Mouse (Mus musculus): Measurements from ENCODE around the gene Sf3b6. TPM values are rescaled to one million over a fixed set of nuclear protein-coding genes. Genes with fewer than 3 reads are reported as not detected.
"Not testable (repeated sequence)": the region's sequence is repeated elsewhere in the genome, so short reads cannot be mapped to it uniquely, and the experiment has no call there.

Gene Sf3b6
- polyA plus RNA-seq, 1 experiment from 2014 or later, result 258 TPM

DNA sequence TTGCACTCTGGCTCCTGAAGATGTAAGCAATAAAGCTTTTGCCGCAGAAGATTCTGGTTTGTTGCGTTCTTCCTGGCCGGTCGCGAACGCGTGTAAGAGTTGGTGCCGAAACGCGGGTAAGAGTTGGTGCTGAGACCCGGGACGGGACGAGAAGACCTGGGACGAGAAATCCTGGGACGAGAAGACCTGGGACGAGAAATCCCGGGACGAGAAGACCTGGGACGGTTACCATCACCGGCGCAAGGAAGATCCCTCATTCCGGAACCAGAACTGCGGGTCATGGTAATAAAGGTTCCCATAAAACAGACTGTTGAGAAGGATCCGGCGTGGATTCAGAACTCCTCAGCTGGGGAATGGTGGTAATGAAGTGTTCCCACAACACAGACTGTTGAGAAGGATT is 29.2 kb upstream of the Sf3b6 start:
- H3K4me1 ChIP-seq; H3K27ac ChIP-seq (replicated peaks); H3K27me3 ChIP-seq; ATAC-seq (replicated peaks); H3K4me3 ChIP-seq; H3K4me2 ChIP-seq (replicated peaks); H3K9ac ChIP-seq (replicated peaks); H3K9me3 ChIP-seq; H3K36me3 ChIP-seq: not testable (repeated sequence)
- 94% methylated on average over 25 of the region's 25 CpGs for WGBS

DNA sequence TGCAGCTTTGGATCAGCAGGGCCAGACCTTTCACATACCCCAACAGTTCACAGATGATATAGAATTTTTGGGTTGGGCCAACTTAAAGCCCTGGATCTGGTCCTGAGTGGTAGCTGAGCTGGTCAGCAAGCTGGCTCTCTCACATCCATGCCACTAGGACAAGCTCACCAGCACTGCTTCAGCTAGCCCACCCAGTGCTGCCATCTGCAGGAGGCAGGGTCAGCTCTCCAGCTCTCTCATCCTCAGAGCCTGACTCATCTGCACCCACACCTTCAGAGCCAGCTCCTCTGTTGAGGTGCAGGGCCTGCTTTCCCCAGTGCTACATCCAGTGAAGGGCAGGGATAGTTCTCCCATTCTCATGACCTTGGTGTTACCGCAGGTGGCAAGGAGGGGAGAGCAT is 23.6 kb upstream of the Sf3b6 start:
- H3K27me3 ChIP-seq, result no peaks in the 10 kb centered on the region
- no peaks in the 10 kb centered on the region for H3K4me1 ChIP-seq
- 93% methylated on average over 1 of the region's 1 CpGs for WGBS
- no peak overlapping the region for H3K9ac ChIP-seq (replicated peaks)
- H3K9me3 ChIP-seq, result no peaks in the 10 kb centered on the region
- no peak overlapping the region for H3K4me3 ChIP-seq
- H3K27ac ChIP-seq (replicated peaks), result no peak overlapping the region
- no peak overlapping the region for H3K4me2 ChIP-seq (replicated peaks)
- H3K36me3 ChIP-seq, result no peaks in the 10 kb centered on the region
- no peak for ATAC-seq (replicated peaks)

DNA sequence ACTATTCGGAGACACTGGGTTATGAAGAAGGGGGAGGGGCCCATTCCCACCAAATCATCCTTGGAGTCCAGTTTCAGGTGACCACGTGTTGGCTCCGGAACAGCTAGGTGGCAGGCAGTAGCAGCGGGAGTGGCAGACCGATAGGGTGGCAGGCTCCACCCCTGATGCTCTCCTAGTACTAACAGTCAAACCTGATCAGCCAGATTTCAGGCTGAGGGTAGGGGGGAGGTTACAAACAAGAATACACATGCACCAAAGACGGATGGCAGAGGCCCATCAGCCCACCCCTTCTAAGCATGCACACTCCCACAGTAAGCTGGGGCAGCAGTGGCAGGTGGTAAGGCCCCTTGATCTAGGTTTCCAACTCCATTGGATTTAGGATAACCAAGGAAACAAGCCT is 19.9 kb upstream of the Sf3b6 start:
- H3K9me3 ChIP-seq; H3K4me2 ChIP-seq (replicated peaks); H3K4me1 ChIP-seq; H3K9ac ChIP-seq (replicated peaks); ATAC-seq (replicated peaks); H3K27ac ChIP-seq (replicated peaks); H3K4me3 ChIP-seq; H3K27me3 ChIP-seq; H3K36me3 ChIP-seq: not testable (repeated sequence)
- WGBS, result 71% methylated on average over 6 of the region's 6 CpGs

DNA sequence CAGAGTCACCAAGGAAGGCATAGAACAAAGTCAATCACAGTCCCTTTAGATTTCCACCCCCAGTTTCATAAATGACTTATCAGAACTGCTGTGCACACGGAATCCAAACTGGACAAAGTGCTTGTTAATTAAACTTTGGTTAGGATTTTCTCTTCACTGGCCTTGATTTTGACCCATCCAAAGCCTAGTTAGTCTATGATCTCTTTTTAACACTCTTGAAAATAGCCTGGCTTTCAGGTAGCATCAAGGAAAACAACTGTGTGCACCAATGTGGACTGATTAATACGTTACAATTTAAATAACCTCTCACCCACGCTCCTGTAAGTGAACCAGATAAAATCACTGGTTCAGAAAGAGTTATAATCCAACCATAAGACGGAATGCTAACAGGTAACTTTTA is 6.3 kb upstream of the Sf3b6 start:
- H3K4me1 ChIP-seq, result no peaks in the 10 kb centered on the region
- no peaks in the 10 kb centered on the region for H3K27me3 ChIP-seq
- H3K4me3 ChIP-seq, result no peak overlapping the region
- H3K9ac ChIP-seq (replicated peaks), result no peak overlapping the region
- no peaks in the 10 kb centered on the region for H3K36me3 ChIP-seq
- no peak overlapping the region for H3K4me2 ChIP-seq (replicated peaks)
- no peaks in the 10 kb centered on the region for H3K9me3 ChIP-seq
- ATAC-seq (replicated peaks), result no peak
- no peak overlapping the region for H3K27ac ChIP-seq (replicated peaks)
- WGBS, result 84% methylated on average over 4 of the region's 4 CpGs

DNA sequence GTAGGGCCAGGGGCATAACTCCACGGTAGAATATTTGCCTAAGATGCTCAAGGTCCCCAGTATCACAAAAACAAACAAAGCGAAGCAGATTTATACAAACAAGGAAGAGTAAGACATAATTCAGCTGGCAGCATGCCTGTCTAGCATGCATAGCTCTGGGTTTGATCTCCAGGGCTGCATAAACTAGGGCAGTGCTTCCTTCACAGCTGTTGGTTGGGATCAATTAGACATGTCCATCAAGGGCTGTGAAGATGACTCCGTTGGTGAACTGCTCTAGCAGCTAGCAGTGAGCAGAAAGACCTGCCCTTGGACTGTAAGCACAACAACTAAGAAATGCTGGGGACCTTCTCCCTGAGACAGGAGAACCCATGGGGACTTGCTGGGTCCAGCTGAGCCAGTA is 5.6 kb upstream of the Sf3b6 start:
- Histone ChIP-seq H3K9ac (replicated peaks) (no peak overlapping the region), H3K4me2 (replicated peaks) (no peak overlapping the region), H3K27ac (replicated peaks) (no peak overlapping the region), H3K4me1 (peaks cover 3% of the 10 kb centered on the region; the same call in 1 of the 2 replicates), H3K9me3 (no peaks in the 10 kb centered on the region), H3K36me3 (no peaks in the 10 kb centered on the region), H3K27me3 (no peaks in the 10 kb centered on the region), H3K4me3 (no peak overlapping the region)
- 75% methylated on average over 3 of the region's 3 CpGs for WGBS
- no peak for ATAC-seq (replicated peaks)

DNA sequence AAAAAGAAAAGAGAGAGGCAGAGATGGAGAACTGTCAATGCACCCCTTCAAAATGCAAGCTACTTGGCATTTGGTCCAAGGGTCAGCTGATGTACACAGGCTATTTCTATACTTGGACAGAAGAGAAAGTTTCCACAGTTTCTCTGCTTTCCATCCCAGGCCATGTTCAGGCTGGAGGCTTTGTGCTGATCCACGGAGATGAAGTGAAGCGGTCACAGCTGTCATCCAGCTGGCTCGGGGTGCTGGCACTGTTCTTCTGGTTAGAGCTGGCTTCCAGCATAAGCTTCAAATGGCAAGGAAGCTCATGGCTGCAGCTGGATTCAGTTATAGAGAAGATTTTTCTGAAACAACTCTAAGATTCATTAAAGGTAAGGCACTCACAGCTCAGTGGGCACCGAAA is 3.7 kb upstream of the Sf3b6 start:
- WGBS, result 88% methylated on average over 4 of the region's 4 CpGs
- no peak overlapping the region for H3K4me2 ChIP-seq (replicated peaks)
- H3K9me3 ChIP-seq, result no peaks in the 10 kb centered on the region
- H3K4me1 ChIP-seq, result peaks cover 13% of the 10 kb centered on the region
- H3K4me3 ChIP-seq, result no peak overlapping the region
- no peaks in the 10 kb centered on the region for H3K36me3 ChIP-seq
- no peak for ATAC-seq (replicated peaks)
- H3K27me3 ChIP-seq, result no peaks in the 10 kb centered on the region
- no peak overlapping the region for H3K27ac ChIP-seq (replicated peaks)
- no peak overlapping the region for H3K9ac ChIP-seq (replicated peaks)

DNA sequence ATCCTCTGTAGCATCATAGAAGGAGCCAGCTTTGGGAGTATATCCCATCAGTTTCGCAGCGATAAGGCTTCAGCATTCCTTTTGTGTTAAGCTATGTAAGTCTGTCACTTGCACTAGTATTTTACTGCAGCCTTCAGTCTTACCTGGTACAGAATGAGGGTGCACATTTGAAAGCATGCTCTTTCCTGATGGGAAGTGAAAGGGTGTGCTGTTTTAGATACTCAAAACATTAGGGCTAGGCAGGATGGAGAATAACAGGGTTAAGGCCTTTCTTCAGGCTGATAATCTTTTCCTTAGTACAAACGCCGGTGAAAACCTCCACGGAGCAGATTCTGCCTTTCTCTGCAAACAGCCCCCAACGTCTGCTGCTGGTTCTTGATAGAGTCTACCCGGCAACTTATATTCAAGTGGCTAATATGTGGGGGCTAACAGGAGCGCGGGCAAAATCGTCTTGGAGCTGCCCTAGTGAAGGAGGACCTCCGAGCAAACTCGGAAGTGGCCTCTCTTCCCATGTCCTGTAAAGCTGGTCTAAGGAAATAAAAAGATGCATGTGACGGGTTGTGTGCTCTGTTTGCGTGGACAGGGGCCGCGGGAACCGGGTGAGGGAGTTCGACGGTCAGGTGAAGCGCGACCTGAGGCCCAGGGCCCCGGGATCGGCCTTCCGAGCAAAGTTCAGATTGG is 524 bp upstream of the Sf3b6 start:
- Histone ChIP-seq H3K36me3 (peaks cover 12% of the 10 kb centered on the region), H3K27me3 (no peaks in the 10 kb centered on the region), H3K9me3 (no peaks in the 10 kb centered on the region), H3K27ac (replicated peaks) (peak overlapping the region; percentile 90), H3K4me1 (peaks cover 25% of the 10 kb centered on the region), H3K4me3 (peak overlapping the region; percentile 71), H3K4me2 (replicated peaks) (peak overlapping the region; percentile 82), H3K9ac (replicated peaks) (peak overlapping the region; percentile 84)
- peak; percentile 83 for ATAC-seq (replicated peaks)
- WGBS, result 9% methylated on average over 24 of the region's 24 CpGs

DNA sequence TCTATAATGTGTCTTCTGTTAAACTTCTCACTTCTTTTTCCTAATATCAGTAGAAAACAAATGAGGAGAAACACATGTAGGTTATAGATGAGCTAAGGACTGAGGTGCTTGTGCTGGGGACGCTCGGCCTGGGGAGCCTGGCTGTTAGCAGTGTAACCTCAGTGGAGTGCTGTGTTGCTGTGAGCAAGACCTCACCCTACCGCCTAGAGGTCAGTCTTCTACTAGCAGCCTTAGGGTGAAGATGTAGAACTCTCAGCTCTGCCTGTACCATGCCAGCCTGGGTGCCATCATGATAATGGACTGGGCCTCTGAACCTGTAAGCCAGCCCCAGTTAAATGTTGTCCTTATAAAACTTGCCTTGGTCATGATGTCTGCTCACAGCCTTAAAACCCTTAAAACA is 9.9 kb downstream of the Sf3b6 start:
- H3K9me3 ChIP-seq, result no peaks in the 10 kb centered on the region
- no peak for ATAC-seq (replicated peaks)
- no peaks in the 10 kb centered on the region for H3K4me1 ChIP-seq
- 83% methylated on average over 3 of the region's 3 CpGs for WGBS
- no peak overlapping the region for H3K27ac ChIP-seq (replicated peaks)
- H3K4me3 ChIP-seq, result no peak overlapping the region
- no peaks in the 10 kb centered on the region for H3K27me3 ChIP-seq
- no peak overlapping the region for H3K9ac ChIP-seq (replicated peaks)
- no peak overlapping the region for H3K4me2 ChIP-seq (replicated peaks)
- peaks cover 63% of the 10 kb centered on the region for H3K36me3 ChIP-seq

DNA sequence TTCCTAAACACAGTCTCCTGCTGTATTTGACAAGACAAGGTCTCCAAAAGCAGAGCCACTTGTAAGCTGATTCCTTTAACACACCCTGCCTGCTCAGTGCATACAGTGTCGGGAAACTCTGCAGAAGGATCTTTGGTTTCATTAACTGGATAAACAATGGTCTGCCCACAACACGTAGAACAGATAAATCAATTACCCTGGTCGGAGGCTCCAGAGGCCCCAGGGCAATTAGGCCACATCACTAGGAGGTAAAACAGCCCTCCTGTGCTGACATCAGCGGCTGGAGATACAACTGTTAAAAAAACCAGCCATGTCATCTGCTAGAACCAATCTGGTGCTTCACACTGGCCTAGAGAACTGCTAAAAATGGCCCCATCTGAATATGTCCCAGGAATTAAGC is 19.6 kb downstream of the Sf3b6 start:
- Histone ChIP-seq H3K4me2 (replicated peaks) (no peak overlapping the region), H3K9me3 (no peaks in the 10 kb centered on the region), H3K27me3 (peaks cover 6% of the 10 kb centered on the region; the same call in 1 of the 2 replicates), H3K4me3 (no peak overlapping the region), H3K4me1 (peaks cover 12% of the 10 kb centered on the region), H3K27ac (replicated peaks) (no peak overlapping the region), H3K36me3 (peaks cover 9% of the 10 kb centered on the region), H3K9ac (replicated peaks) (no peak overlapping the region)
- 55% methylated on average over 4 of the region's 4 CpGs for WGBS
- no peak for ATAC-seq (replicated peaks)

DNA sequence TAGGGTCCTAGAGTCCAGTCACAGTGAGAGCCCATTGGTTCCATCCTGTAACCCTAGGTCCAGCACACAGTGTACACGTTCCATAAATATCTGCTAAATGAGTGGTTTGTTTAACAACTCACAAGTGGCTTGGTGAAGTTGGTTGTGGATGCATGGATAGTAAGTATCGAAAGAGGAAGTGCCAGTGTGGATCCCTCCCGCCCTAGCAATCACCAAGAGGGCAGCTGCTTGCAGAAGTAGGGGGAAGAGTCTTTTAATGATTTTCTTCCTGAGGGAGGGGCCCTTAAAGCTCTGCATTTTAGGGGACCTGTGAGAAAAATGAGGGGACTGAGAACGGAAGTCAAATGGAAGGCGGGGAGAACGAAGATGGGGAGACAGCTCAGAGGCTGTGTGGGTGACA is 22.7 kb downstream of the Sf3b6 start:
- no peak overlapping the region for H3K27ac ChIP-seq (replicated peaks)
- 68% methylated on average over 6 of the region's 6 CpGs for WGBS
- H3K9me3 ChIP-seq, result no peaks in the 10 kb centered on the region
- H3K27me3 ChIP-seq, result peaks cover 6% of the 10 kb centered on the region; the same call in 1 of the 2 replicates
- peaks cover 23% of the 10 kb centered on the region for H3K4me1 ChIP-seq
- H3K9ac ChIP-seq (replicated peaks), result no peak overlapping the region
- H3K4me2 ChIP-seq (replicated peaks), result no peak overlapping the region
- no peaks in the 10 kb centered on the region for H3K36me3 ChIP-seq
- H3K4me3 ChIP-seq, result no peak overlapping the region
- no peak for ATAC-seq (replicated peaks)

DNA sequence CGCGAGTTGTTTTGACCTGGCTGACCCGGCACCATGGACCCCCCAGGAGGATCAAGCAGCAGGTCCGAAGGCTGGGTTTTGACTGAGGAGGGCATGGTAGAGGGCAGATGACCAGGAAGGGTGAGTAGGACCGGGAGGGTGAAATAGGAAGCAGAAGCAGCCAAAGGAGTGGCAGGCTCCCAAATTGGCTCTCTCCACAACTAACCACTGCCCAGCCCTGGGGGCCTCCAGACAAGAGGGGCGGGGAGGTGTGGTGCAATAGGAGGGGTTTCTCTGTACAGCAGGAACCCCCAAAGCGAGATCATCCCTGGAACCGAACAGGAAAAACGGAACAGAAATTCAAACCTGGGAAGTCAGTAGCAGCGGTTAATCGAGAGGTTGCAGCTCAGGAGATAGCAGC is 23.4 kb downstream of the Sf3b6 start:
- Histone ChIP-seq H3K4me1 (peaks cover 23% of the 10 kb centered on the region), H3K4me2 (replicated peaks) (peak overlapping the region; percentile 72), H3K36me3 (no peaks in the 10 kb centered on the region), H3K9ac (replicated peaks) (peak overlapping the region; percentile 70), H3K27ac (replicated peaks) (no peak overlapping the region), H3K4me3 (peak overlapping the region; percentile 74), H3K27me3 (peaks cover 6% of the 10 kb centered on the region; the same call in 1 of the 2 replicates), H3K9me3 (no peaks in the 10 kb centered on the region)
- ATAC-seq (replicated peaks), result peak; percentile 2; the same call in 1 of the 2 replicates
- under 1% methylated on average over 11 of the region's 11 CpGs for WGBS

DNA sequence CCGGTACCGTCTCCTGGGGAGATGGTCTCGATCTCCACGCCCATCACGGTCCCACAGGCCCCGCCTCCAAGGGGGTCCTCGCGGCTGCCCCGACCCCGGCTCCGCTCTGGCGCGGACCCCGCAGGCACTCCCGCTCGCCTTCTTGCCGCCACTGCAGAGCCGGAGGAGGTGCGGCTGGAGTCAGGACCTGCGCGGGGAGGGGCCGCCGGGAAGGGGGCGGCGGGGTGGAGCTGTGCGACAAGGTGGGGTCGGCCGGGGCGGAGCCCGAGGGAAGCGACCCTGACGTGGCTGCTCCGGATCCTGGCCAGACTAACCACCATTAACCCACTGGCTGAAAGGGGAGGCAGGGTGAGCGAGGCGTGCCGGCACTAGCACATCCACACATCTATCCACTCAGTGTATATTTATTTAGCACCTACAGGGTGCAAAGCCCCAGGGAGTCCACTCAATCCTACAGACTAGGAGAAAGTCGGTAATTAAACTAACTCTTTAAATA is 24.1 kb downstream of the Sf3b6 start, which contains the start of gene Fkbp1b:
TSS of gene Fkbp1b (minus strand) at position 200 of the 496 bp plus-strand sequence.
- peaks cover 23% of the 10 kb centered on the region for H3K4me1 ChIP-seq
- no peaks in the 10 kb centered on the region for H3K36me3 ChIP-seq
- peak; percentile 46 for ATAC-seq (replicated peaks)
- peak within 1 kb of the TSS; percentile 70 for H3K9ac ChIP-seq (replicated peaks)
- peak within 1 kb of the TSS; percentile 74 for H3K4me3 ChIP-seq
- H3K27me3 ChIP-seq, result peaks cover 6% of the 10 kb centered on the region; the same call in 1 of the 2 replicates
- WGBS, result under 1% methylated on average over 37 of the region's 37 CpGs
- no peak within 1 kb of the TSS for H3K27ac ChIP-seq (replicated peaks)
- H3K4me2 ChIP-seq (replicated peaks), result peak within 1 kb of the TSS; percentile 72
- no peaks in the 10 kb centered on the region for H3K9me3 ChIP-seq

DNA sequence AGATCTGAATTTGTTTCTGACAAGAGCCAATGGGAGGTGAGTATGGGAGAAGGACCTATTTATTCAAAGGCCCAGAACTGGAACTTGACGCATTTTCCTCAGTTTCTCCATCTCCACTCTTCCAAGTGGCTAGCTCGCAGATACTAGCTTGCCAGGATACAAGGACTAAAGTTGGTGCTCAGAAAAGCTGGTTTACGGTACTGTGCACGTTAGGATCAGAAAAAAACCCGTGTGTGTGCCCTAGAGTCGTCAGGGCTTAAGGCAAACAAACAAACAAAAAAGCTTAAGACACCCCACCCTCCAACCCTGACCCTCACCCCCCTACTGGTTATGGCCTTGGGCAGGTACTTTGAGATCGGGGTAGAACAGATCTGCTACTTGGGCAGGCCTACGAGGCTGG is 25.1 kb downstream of the Sf3b6 start:
- Histone ChIP-seq H3K4me2 (replicated peaks) (no peak overlapping the region), H3K4me1 (peaks cover 23% of the 10 kb centered on the region)
- WGBS, result 93% methylated on average over 8 of the region's 8 CpGs

More for the DNA sequence above, 25.1 kb downstream of the Sf3b6 start:
- peak overlapping the region; percentile 61; the same call in 1 of the 2 replicates for H3K4me3 ChIP-seq
- H3K36me3 ChIP-seq, result no peaks in the 10 kb centered on the region
- no peaks in the 10 kb centered on the region for H3K9me3 ChIP-seq
- no peak; the same call in 1 of the 2 replicates for ATAC-seq (replicated peaks)
- peaks cover 6% of the 10 kb centered on the region; the same call in 1 of the 2 replicates for H3K27me3 ChIP-seq
- no peak overlapping the region for H3K27ac ChIP-seq (replicated peaks)
- H3K9ac ChIP-seq (replicated peaks), result no peak overlapping the region

Measured in forebrain, embryonic 15.5 days (tissue).